Mouse (Mus musculus) urinary bladder, adult 2 months (tissue): ENCODE measurements around the gene Bst2. TPM values are rescaled to one million over a fixed set of nuclear protein-coding genes. Genes with fewer than 3 reads are reported as not detected.

Source experiments
- DNase-seq: peaks from one replicate; pipeline ENCODE4 v3.0.0; 2022; ENCODE audit warnings: low spot score
- polyA plus RNA-seq: library from polyadenylated mRNA; depleted of rRNA; stranded (reverse); fragments of >200 nt; gene quantifications from 2 replicates; pipeline ENCODE4 v1.2.3, GENCODE M21; 2012; rRNA removed

Gene Bst2
- polyA plus RNA-seq, 1 experiment: 110 TPM

DNA sequence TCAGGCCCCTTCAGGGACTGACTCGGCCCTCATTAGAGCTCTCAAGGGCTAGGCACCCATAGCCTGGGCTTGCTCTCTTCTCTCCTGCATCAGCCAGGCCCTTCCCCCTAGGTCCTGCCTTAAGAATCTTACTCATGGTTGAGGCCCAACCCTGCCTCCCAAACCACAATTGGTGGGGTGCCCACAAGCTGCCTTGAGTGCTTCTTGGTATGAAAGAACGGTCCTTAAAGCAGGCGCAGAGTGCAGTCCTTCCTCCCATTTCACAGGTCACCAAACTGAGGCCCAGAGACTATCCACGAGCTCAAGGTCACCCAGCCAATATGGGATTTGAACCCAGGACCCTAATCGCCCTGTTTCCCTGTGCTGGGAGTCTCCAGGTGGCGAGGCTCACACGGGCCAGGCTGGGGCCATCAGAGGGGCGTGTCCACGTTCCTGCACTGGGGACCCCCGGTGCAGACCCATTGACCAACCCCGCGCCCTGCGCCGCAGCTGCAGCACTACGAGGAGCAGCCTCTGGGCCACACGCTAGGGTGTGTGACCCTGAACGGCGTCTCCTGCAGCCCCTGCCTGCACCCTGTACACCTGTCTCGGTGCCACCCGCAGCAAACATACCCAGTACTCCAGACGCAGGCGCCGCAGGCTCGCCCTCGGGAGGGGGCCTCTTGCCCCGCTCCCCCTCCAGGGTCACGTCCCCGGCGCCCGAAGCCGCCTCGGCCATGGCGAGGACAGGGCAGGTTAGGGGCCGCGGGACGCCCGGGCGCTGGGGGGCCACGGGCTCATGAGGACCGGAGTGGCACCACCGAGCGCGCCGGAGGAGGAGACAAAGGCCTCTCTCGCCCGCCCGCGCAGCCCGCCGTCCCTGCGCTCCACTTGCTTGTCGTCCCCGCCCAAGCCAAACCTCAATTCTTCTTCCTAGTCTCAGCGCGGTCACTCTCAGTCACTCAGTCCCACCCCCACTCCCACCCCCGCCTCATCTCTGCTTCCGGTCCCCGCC is 51.8 kb downstream of the Bst2 start, which contains the start of gene Ano8:
Gene Ano8 (minus strand): TSS at position 822 of the 994 bp plus-strand sequence.
- DNase-seq: peak; percentile 66

DNA sequence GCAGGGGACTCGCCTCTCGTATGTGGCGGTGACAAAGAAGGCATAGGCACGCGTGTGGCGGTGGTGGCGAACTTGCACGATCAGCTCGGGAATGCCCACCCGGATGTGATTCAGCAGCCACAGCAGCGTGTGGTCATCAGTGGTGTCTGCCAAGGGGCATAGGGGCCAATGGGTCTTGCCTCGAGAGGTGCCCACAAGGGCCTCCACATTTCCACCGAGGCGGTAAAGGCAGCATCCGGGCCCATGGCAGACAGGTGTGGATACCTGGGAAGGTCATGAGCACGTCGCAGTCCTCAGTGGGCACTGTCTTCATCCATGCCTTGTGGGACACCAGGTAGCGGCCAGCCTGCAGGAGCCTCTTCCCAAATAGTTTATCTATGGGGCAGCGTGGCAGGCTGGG is 52.5 kb downstream of the Bst2 start:
- no peak for DNase-seq

Other genes with a start within 250 kb of the Bst2 start
- 218 and 244 TPM in 2 replicates for gene Use1, start 170.6 kb downstream of the Bst2 start, polyA plus RNA-seq
- 10.3 and 12.0 TPM in 2 replicates for gene Ocel1, start 166.2 kb downstream of the Bst2 start, polyA plus RNA-seq
- 65.7 and 75.0 TPM in 2 replicates for gene Nr2f6, start 155.5 kb downstream of the Bst2 start, polyA plus RNA-seq
- 22.0 and 23.9 TPM in 2 replicates for gene Ushbp1, start 141.7 kb downstream of the Bst2 start, polyA plus RNA-seq
- 87.3 and 92.4 TPM in 2 replicates for gene Babam1, start 140.6 kb downstream of the Bst2 start, polyA plus RNA-seq
- gene Ankle1, start 131.4 kb downstream of the Bst2 start, polyA plus RNA-seq: 1.9 and 2.6 TPM in 2 replicates
- 43.8 and 49.5 TPM in 2 replicates for gene Abhd8, start 73.8 kb downstream of the Bst2 start, polyA plus RNA-seq
- 38.5 and 45.3 TPM in 2 replicates for gene Mrpl34, start 72.5 kb downstream of the Bst2 start, polyA plus RNA-seq
- gene Dda1, start 68.3 kb downstream of the Bst2 start, polyA plus RNA-seq: 56.7 and 67.3 TPM in 2 replicates
- gene Ano8, start 51.5 kb downstream of the Bst2 start, polyA plus RNA-seq: 22.1 and 23.9 TPM in 2 replicates
- gene Gtpbp3, start 49.4 kb downstream of the Bst2 start, polyA plus RNA-seq: 21.9 and 25.5 TPM in 2 replicates
- 59.3 and 67.0 TPM in 2 replicates for gene Plvap, start 25.7 kb downstream of the Bst2 start, polyA plus RNA-seq
- 0.12 TPM in 2 replicates for gene Ccdc194, start 11.7 kb downstream of the Bst2 start, polyA plus RNA-seq
- gene Mvb12a, start 5.5 kb upstream of the Bst2 start, polyA plus RNA-seq: 96.1 and 115 TPM in 2 replicates
- gene Tmem221, start 21.4 kb upstream of the Bst2 start, polyA plus RNA-seq: 2.3 and 3.0 TPM in 2 replicates
- 0.01 and 0.04 TPM in 2 replicates for gene Nxnl1, start 29.1 kb upstream of the Bst2 start, polyA plus RNA-seq
- gene Slc27a1, start 31.4 kb upstream of the Bst2 start, polyA plus RNA-seq: 57.3 and 63.8 TPM in 2 replicates
- 41.7 and 60.4 TPM in 2 replicates for gene Pgls, start 54.7 kb upstream of the Bst2 start, polyA plus RNA-seq
- gene Fam129c, start 60.2 kb upstream of the Bst2 start, polyA plus RNA-seq: 3.1 and 3.7 TPM in 2 replicates
- gene Colgalt1, start 73.5 kb upstream of the Bst2 start, polyA plus RNA-seq: 124 and 144 TPM in 2 replicates
- 0.44 and 0.47 TPM in 2 replicates for gene Unc13a, start 134.3 kb upstream of the Bst2 start, polyA plus RNA-seq
- 14.9 and 17.1 TPM in 2 replicates for gene Jak3, start 138.8 kb upstream of the Bst2 start, polyA plus RNA-seq
- 7.7 and 11.7 TPM in 2 replicates for gene Insl3, start 151.8 kb upstream of the Bst2 start, polyA plus RNA-seq
- gene B3gnt3, start 164.3 kb upstream of the Bst2 start, polyA plus RNA-seq: 4.8 and 7.4 TPM in 2 replicates
- 4.5 and 5.3 TPM in 2 replicates for gene Fcho1, start 188.3 kb upstream of the Bst2 start, polyA plus RNA-seq